In the genomic region with DNA sequence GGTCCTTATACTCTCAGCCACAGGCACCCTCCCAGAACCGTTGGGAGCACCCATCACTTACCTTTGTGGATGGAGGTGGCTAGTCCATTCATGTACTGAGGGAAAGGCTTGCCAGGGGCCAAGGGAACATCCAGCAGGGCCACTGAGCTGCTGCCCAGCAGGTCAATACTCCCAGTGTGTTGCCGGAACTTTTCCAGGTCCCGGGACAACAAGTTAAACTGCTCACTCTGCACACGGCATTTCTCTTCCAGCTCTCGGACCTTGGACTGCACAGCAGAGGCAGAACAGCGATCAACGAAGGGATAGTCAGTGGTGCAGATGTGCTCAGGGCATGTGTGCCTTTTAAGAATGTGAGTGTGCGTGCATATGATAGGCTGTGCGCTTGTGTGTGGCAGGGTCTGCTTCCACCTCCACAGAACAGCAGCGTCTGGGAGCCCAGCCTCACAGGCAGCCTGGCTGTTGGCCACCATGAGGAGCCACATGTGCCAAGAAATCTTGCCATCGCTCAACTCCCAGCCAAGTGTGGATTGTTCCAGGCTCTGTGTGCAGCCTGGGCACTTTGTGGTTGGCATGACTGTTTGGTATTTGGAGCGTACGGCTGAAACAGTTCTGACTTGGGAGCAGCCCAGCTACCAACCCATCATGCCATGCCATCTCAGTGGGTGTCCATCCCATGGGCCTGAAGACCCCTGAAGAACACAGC, we compare ENCODE assay signal across 9 mouse cellular contexts.
A peak's percentile ranks its signal among the peaks of the same experiment; 100 is the strongest.
DNase-seq lines count a peak whose midpoint lies in the region; ATAC-seq lines count a peak whose summit lies in the region.
"Had no signal": no experiment of that assay in that cellular context is flagged by ENCODE, and none has a peak within 500 bp of the region (broad histone marks: within the 10 kb centered on the region; RNA-seq: fewer than 3 reads in every experiment).

No protein-coding gene starts in this region.

- peaks cover 17% of the 10 kb centered on the region for H3K4me1 ChIP-seq in hindbrain, embryonic 14.5 days (replicated peaks; ENCODE audit: control insufficient read depth, insufficient read depth, low read length)
- H3K4me1 ChIP-seq in hindbrain, embryonic 10.5 days (replicated peaks) = peaks cover 16% of the 10 kb centered on the region

- H3K9me3 ChIP-seq in hindbrain, embryonic 14.5 days (ENCODE audit: control insufficient read depth, low read length) = no peaks in the 10 kb centered on the region
- H3K9me3 ChIP-seq in hindbrain, embryonic 10.5 days = no peaks in the 10 kb centered on the region

- WGBS in hindbrain, embryonic 14.5 days = 87% methylated on average over 13 of the region's 13 CpGs
- 93% methylated on average over 13 of the region's 13 CpGs for WGBS in hindbrain, embryonic 10.5 days

- no peak overlapping the region for H3K4me2 ChIP-seq in hindbrain, embryonic 14.5 days (replicated peaks)

- ATAC-seq in hindbrain, embryonic 14.5 days (ENCODE audit: low FRiP score) = peak; percentile 25; the same call in 1 of the 2 replicates

- H3K9ac ChIP-seq in hindbrain, embryonic 14.5 days = no peak overlapping the region

- H3K27me3 ChIP-seq in hindbrain, embryonic 14.5 days (ENCODE audit: control insufficient read depth, insufficient read depth, low read length) = no peaks in the 10 kb centered on the region
- no peaks in the 10 kb centered on the region for H3K27me3 ChIP-seq in hindbrain, embryonic 10.5 days (ENCODE audit: insufficient read depth, poor library complexity, severe bottlenecking)

- no peak overlapping the region for H3K27ac ChIP-seq in hindbrain, embryonic 14.5 days
- H3K27ac ChIP-seq in hindbrain, embryonic 10.5 days = no peak overlapping the region

- H3K4me3 ChIP-seq in hindbrain, embryonic 14.5 days (replicated peaks; ENCODE audit: low read length) = no peak overlapping the region
- H3K4me3 ChIP-seq in hindbrain, embryonic 10.5 days = no peak overlapping the region

- H3K36me3 ChIP-seq in hindbrain, embryonic 14.5 days (replicated peaks; ENCODE audit: control insufficient read depth, insufficient read depth) = 0 out of 2 replicates have a peak, but pooled peaks cover 5% of the 10 kb centered on the region
- no peaks in the 10 kb centered on the region for H3K36me3 ChIP-seq in hindbrain, embryonic 10.5 days

- peak; percentile 24 for DNase-seq in adrenal gland, postnatal 10 days
- no peak for DNase-seq in adrenal gland, postnatal 4 days (ENCODE audit: low spot score in 2 of 2)
- DNase-seq in hindbrain, embryonic 14.5 days (ENCODE audit: low spot score) = peak; percentile 61
- no peak for DNase-seq in hindbrain, embryonic 10.5 days (ENCODE audit: low spot score)
- DNase-seq in layer of hippocampus, adult 8-10 months (ENCODE audit: low spot score in 2 of 2) = peak; percentile 86 to 93
- peak; percentile 76 for DNase-seq in right cerebral cortex, postnatal 14 days
- DNase-seq in T-cell, adult 2 months (ENCODE audit: low spot score) = no peak
- DNase-seq in retina, postnatal 1 day = no peak
- DNase-seq: embryo, embryonic 11 days had no signal

Comparison
In these comparisons a context has a peak if more than half of its experiments do, and no peak if none do; other contexts are left out.
1. DNase-seq: peak in adrenal gland, postnatal 10 days (single experiment), hindbrain, embryonic 14.5 days (single experiment), layer of hippocampus, adult 8-10 months (2 of 2) and right cerebral cortex, postnatal 14 days (single experiment); none in adrenal gland, postnatal 4 days (0 of 2), hindbrain, embryonic 10.5 days (single experiment), T-cell, adult 2 months (single experiment) and retina, postnatal 1 day (single experiment).